In genomic region chr9:67699846-67700579, GRCm38 (mm10) we compare ENCODE assay signal across 8 mouse cellular contexts. TPM values are rescaled to one million over a fixed set of nuclear protein-coding genes. Genes with fewer than 3 reads are reported as not detected.
DNase-seq lines count a peak whose midpoint lies in the region; ATAC-seq lines count a peak whose summit lies in the region.

No protein-coding gene starts in this region.

- H3K4me1 ChIP-seq in limb, embryonic 12.5 days (replicated peaks), result 0 out of 2 replicates have a peak, but pooled peaks cover 4% of the 10 kb centered on the region
- peaks cover 3% of the 10 kb centered on the region; the same call in 1 of the 2 replicates for H3K4me1 ChIP-seq in midbrain, embryonic 12.5 days

- DNase-seq in adrenal gland, adult 2 months, result peak; percentile 70
- peak; percentile 16 for DNase-seq in cerebellum, adult 8-10 months
- DNase-seq in forelimb bud, embryonic 11.5 days (ENCODE audit: low read depth, low spot score), result peak; percentile 28
- no peak for DNase-seq in T-cell, adult 2 months (ENCODE audit: low spot score)

- peak overlapping the region; percentile 41 for H3K4me3 ChIP-seq in limb, embryonic 12.5 days (replicated peaks)
- peak overlapping the region; percentile 36 for H3K4me3 ChIP-seq in midbrain, embryonic 12.5 days

- no peak overlapping the region for H3K27ac ChIP-seq in limb, embryonic 12.5 days
- no peak overlapping the region for H3K27ac ChIP-seq in midbrain, embryonic 12.5 days (replicated peaks)

- ATAC-seq in hematopoietic stem cell, adult 5-6 weeks (replicated peaks in 1 of 2; ENCODE audit: insufficient read depth in 1 of 2, low FRiP score in 2 of 2, low TSS enrichment in 1 of 2, low read depth in 1 of 2, poor library complexity in 2 of 2, severe bottlenecking in 2 of 2), result peak; percentile 69 to 73; a peak in 3 of 4 replicates
- peak; percentile 56; the same call in 1 of the 2 replicates for ATAC-seq in limb, embryonic 12.5 days (ENCODE audit: insufficient number of reproducible peaks, insufficient read depth, low FRiP score, low TSS enrichment, low read depth)
- ATAC-seq in midbrain, embryonic 12.5 days (ENCODE audit: low FRiP score, low read depth), result peak; percentile 65
- no peak for ATAC-seq in erythroblast, adult 5-6 weeks (replicated peaks; ENCODE audit: low FRiP score, poor library complexity, severe bottlenecking)

- no peaks in the 10 kb centered on the region for H3K9me3 ChIP-seq in limb, embryonic 12.5 days
- no peaks in the 10 kb centered on the region for H3K9me3 ChIP-seq in midbrain, embryonic 12.5 days

- no peaks in the 10 kb centered on the region for H3K36me3 ChIP-seq in limb, embryonic 12.5 days
- no peaks in the 10 kb centered on the region for H3K36me3 ChIP-seq in midbrain, embryonic 12.5 days

- peak overlapping the region; percentile 61 for H3K9ac ChIP-seq in limb, embryonic 12.5 days (replicated peaks)
- peak overlapping the region; percentile 38 for H3K9ac ChIP-seq in midbrain, embryonic 12.5 days (replicated peaks)

- WGBS in limb, embryonic 12.5 days, result 27% methylated on average over 35 of the region's 35 CpGs
- 11% methylated on average over 35 of the region's 35 CpGs for WGBS in midbrain, embryonic 12.5 days

- H3K4me2 ChIP-seq in limb, embryonic 12.5 days, result peak overlapping the region; percentile 72
- peak overlapping the region; percentile 56 for H3K4me2 ChIP-seq in midbrain, embryonic 12.5 days (replicated peaks)

- peaks cover 4% of the 10 kb centered on the region for H3K27me3 ChIP-seq in limb, embryonic 12.5 days
- H3K27me3 ChIP-seq in midbrain, embryonic 12.5 days, result peaks cover 4% of the 10 kb centered on the region; the same call in 1 of the 2 replicates

RNA-seq across cellular contexts. Expression of gene C2cd4b, which starts 59.2 kb away (rescaled TPM):
- 1 to 10 TPM; 1.4 to 1.7 TPM for total RNA-seq in adrenal gland, adult 2 months (2021)
- 2.9 and 3.3 TPM in 2 replicates for polyA plus RNA-seq in adrenal gland, adult 2 months (2012; rRNA removed)
- not detected in 2 replicates for total RNA-seq in hematopoietic stem cell, adult 5-6 weeks (2017)
- polyA plus RNA-seq in limb, embryonic 12.5 days (2016; fragmentation: Nextera tagmentation; extraction: Ambion mirVana), result 0.18 and 0.28 TPM in 2 replicates
- 0.31 and 0.32 TPM in 2 replicates for polyA plus RNA-seq in midbrain, embryonic 12.5 days (2016; fragmentation: Nextera tagmentation; extraction: Ambion mirVana)
- total RNA-seq in erythroblast, adult 5-6 weeks (2015; ENCODE audit: low replicate concordance), result not detected in 2 replicates
- not detected in 2 replicates for total RNA-seq in erythroblast, adult 5-6 weeks (2017; ENCODE audit: low replicate concordance)
